Mouse (Mus musculus) midbrain, embryonic 11.5 days (tissue): ENCODE measurements around the gene Ralb. TPM values are rescaled to one million over a fixed set of nuclear protein-coding genes. Genes with fewer than 3 reads are reported as not detected.
A peak's percentile ranks its signal among the peaks of the same experiment; 100 is the strongest.

Experiments
- ATAC-seq: fragments of 200-750 bp; cut with Nextera tagmentation; 2 replicates; pipeline ENCODE4 v1.8.0; 2017; ENCODE audit warnings: moderate TSS enrichment, moderate library complexity; ENCODE audit not compliant: low FRiP score
- DNase-seq: peaks from one replicate; pipeline ENCODE4 v3.0.0; 2015; ENCODE audit warnings: low spot score; ENCODE audit errors: missing footprints
- H3K27ac ChIP-seq: fragments of 300-500 bp; sonication (generic); 2 replicates; pipeline ENCODE4 v1.5.1; 2014; ENCODE audit warnings: low read depth, low read length
- H3K27me3 ChIP-seq: fragments of 300-500 bp; sonication (generic); 2 replicates; pipeline ENCODE4 v1.6.1; 2014; ENCODE audit warnings: mild to moderate bottlenecking, low read length, moderate library complexity, mixed read lengths; ENCODE audit not compliant: control insufficient read depth, insufficient read depth
- H3K36me3 ChIP-seq: fragments of 300-500 bp; sonication (generic); 2 replicates; pipeline ENCODE4 v1.6.1; 2014; ENCODE audit warnings: mild to moderate bottlenecking, low read length, moderate library complexity, mixed read lengths; ENCODE audit not compliant: control insufficient read depth, insufficient read depth
- H3K4me1 ChIP-seq: fragments of 300-500 bp; sonication (generic); 2 replicates; pipeline ENCODE4 v1.6.1; 2014; ENCODE audit warnings: low read length; ENCODE audit not compliant: control insufficient read depth, insufficient read depth
- H3K4me2 ChIP-seq: fragments of 300-500 bp; sonication (generic); 2 replicates; pipeline ENCODE4 v1.6.1; 2014; ENCODE audit warnings: mild to moderate bottlenecking, moderate library complexity
- H3K4me3 ChIP-seq: fragments of 300-500 bp; sonication (generic); 2 replicates; pipeline ENCODE4 v1.5.1; 2014; ENCODE audit warnings: low read depth, low read length
- H3K9ac ChIP-seq: fragments of 300-500 bp; sonication (generic); 2 replicates; pipeline ENCODE4 v1.6.1; 2014; ENCODE audit warnings: low read length
- H3K9me3 ChIP-seq: fragments of 300-500 bp; sonication (generic); 2 replicates; pipeline ENCODE4 v1.6.1; 2016; ENCODE audit warnings: low read length; ENCODE audit not compliant: control insufficient read depth
- WGBS: fragments of 180-500 bp; shearing (Covaris S2); extraction: QIAGEN DNeasy Blood & Tissue Kit; methylation state at CpG from one replicate; pipeline ENCODE4 v1.1.7; 2014; 5-methylcytosine and 5-hydroxymethylcytosine counted together
- polyA plus RNA-seq: library from polyadenylated mRNA; unstranded; fragments of >200 nt; fragmentation: Nextera tagmentation; extraction: Ambion mirVana; gene quantifications from 2 replicates; pipeline ENCODE4 v1.2.1, GENCODE M21; 2014

Ralb gene
- polyA plus RNA-seq, 1 experiment from 2014 or later, result 73.7 TPM

GRCm38 (mm10) chr1:119543316-119543715 is 38.7 kb upstream of the Ralb start:
- H3K4me3 ChIP-seq, result no peak overlapping the region
- H3K9ac ChIP-seq, result no peak overlapping the region
- no peaks in the 10 kb centered on the region; the same call in 1 of the 2 replicates for H3K36me3 ChIP-seq
- ATAC-seq, result no peak
- H3K27me3 ChIP-seq, result no peaks in the 10 kb centered on the region
- H3K9me3 ChIP-seq, result no peaks in the 10 kb centered on the region
- WGBS, result 92% methylated on average over 6 of the region's 6 CpGs
- H3K27ac ChIP-seq, result no peak overlapping the region
- H3K4me1 ChIP-seq, result no peaks in the 10 kb centered on the region
- H3K4me2 ChIP-seq, result no peak overlapping the region
- DNase-seq, result no peak

GRCm38 (mm10) chr1:119541570-119541969 is 37.0 kb upstream of the Ralb start:
- no peak overlapping the region for H3K4me2 ChIP-seq
- no peaks in the 10 kb centered on the region for H3K4me1 ChIP-seq
- DNase-seq (no peak), ATAC-seq (no peak)
- H3K27me3 ChIP-seq, result no peaks in the 10 kb centered on the region
- no peaks in the 10 kb centered on the region for H3K9me3 ChIP-seq
- no peak overlapping the region for H3K9ac ChIP-seq
- no peak overlapping the region for H3K27ac ChIP-seq
- H3K36me3 ChIP-seq, result no peaks in the 10 kb centered on the region; the same call in 1 of the 2 replicates
- 70% methylated on average over 2 of the region's 3 CpGs for WGBS
- H3K4me3 ChIP-seq, result no peak overlapping the region

GRCm38 (mm10) chr1:119540836-119541557 is 36.4 kb upstream of the Ralb start:
- no peaks in the 10 kb centered on the region for H3K27me3 ChIP-seq
- no peaks in the 10 kb centered on the region for H3K9me3 ChIP-seq
- no peak overlapping the region for H3K9ac ChIP-seq
- ATAC-seq (0 out of 2 replicates have a peak, but pooled peaks have one; percentile 35), DNase-seq (no peak)
- H3K4me2 ChIP-seq, result no peak overlapping the region
- H3K4me1 ChIP-seq, result no peaks in the 10 kb centered on the region
- no peak overlapping the region for H3K27ac ChIP-seq
- H3K36me3 ChIP-seq, result no peaks in the 10 kb centered on the region; the same call in 1 of the 2 replicates
- no peak overlapping the region for H3K4me3 ChIP-seq
- WGBS, result 86% methylated on average over 9 of the region's 9 CpGs

GRCm38 (mm10) chr1:119539252-119539651 is 34.7 kb upstream of the Ralb start:
- Histone ChIP-seq H3K36me3 (no peaks in the 10 kb centered on the region; the same call in 1 of the 2 replicates), H3K4me1 (no peaks in the 10 kb centered on the region), H3K27me3 (no peaks in the 10 kb centered on the region), H3K9ac (no peak overlapping the region), H3K27ac (no peak overlapping the region), H3K4me3 (no peak overlapping the region), H3K9me3 (no peaks in the 10 kb centered on the region), H3K4me2 (no peak overlapping the region)
- 74% methylated on average over 2 of the region's 2 CpGs for WGBS
- DNase-seq (no peak), ATAC-seq (no peak)

GRCm38 (mm10) chr1:119537651-119538050 is 33.1 kb upstream of the Ralb start:
- H3K9ac ChIP-seq, result no peak overlapping the region
- H3K4me3 ChIP-seq, result no peak overlapping the region
- H3K4me1 ChIP-seq, result no peaks in the 10 kb centered on the region
- H3K27ac ChIP-seq, result no peak overlapping the region
- no peaks in the 10 kb centered on the region for H3K27me3 ChIP-seq
- H3K9me3 ChIP-seq, result no peaks in the 10 kb centered on the region
- no peak for ATAC-seq
- H3K4me2 ChIP-seq, result no peak overlapping the region
- no peaks in the 10 kb centered on the region; the same call in 1 of the 2 replicates for H3K36me3 ChIP-seq
- 89% methylated on average over 6 of the region's 6 CpGs for WGBS
- DNase-seq, result no peak

- Histone ChIP-seq H3K27ac (no peak overlapping the region), H3K4me1 (no peaks in the 10 kb centered on the region), H3K4me2 (no peak overlapping the region), H3K27me3 (no peaks in the 10 kb centered on the region), H3K9ac (no peak overlapping the region), H3K36me3 (no peaks in the 10 kb centered on the region; the same call in none of the 2 replicates), H3K4me3 (no peak overlapping the region), H3K9me3 (no peaks in the 10 kb centered on the region)
- DNase-seq (no peak), ATAC-seq (no peak)
- 88% methylated on average over 2 of the region's 2 CpGs for WGBS
Measured at GRCm38 (mm10) chr1:119536122-119536521, 31.5 kb upstream of the Ralb start.

- ATAC-seq, result no peak
- WGBS, result 94% methylated on average over 5 of the region's 5 CpGs
Measured at GRCm38 (mm10) chr1:119534341-119534740, 29.7 kb upstream of the Ralb start.

GRCm38 (mm10) chr1:119533093-119533805 is 28.7 kb upstream of the Ralb start:
- DNase-seq (no peak), ATAC-seq (no peak)
- H3K27ac ChIP-seq, result no peak overlapping the region
- H3K9ac ChIP-seq, result no peak overlapping the region
- no peak overlapping the region for H3K4me2 ChIP-seq
- H3K4me3 ChIP-seq, result no peak overlapping the region
- H3K27me3 ChIP-seq, result no peaks in the 10 kb centered on the region
- no peaks in the 10 kb centered on the region for H3K9me3 ChIP-seq
- WGBS, result 92% methylated on average over 18 of the region's 18 CpGs
- peaks cover 7% of the 10 kb centered on the region for H3K36me3 ChIP-seq
- no peaks in the 10 kb centered on the region for H3K4me1 ChIP-seq

More at GRCm38 (mm10) chr1:119534341-119534740, 29.7 kb upstream of the Ralb start:
- Histone ChIP-seq H3K27me3 (no peaks in the 10 kb centered on the region), H3K27ac (no peak overlapping the region), H3K36me3 (no peaks in the 10 kb centered on the region; the same call in none of the 2 replicates), H3K9me3 (no peaks in the 10 kb centered on the region), H3K9ac (no peak overlapping the region), H3K4me1 (no peaks in the 10 kb centered on the region), H3K4me2 (no peak overlapping the region), H3K4me3 (no peak overlapping the region)
- DNase-seq, result no peak

- peaks cover 13% of the 10 kb centered on the region for H3K36me3 ChIP-seq
- H3K4me3 ChIP-seq, result no peak overlapping the region
- 98% methylated on average over 6 of the region's 6 CpGs for WGBS
- H3K27me3 ChIP-seq, result no peaks in the 10 kb centered on the region
- DNase-seq (no peak), ATAC-seq (peak; percentile 27; the same call in 1 of the 2 replicates)
- H3K4me2 ChIP-seq, result no peak overlapping the region
- no peak overlapping the region for H3K9ac ChIP-seq
- no peak overlapping the region for H3K27ac ChIP-seq
- no peaks in the 10 kb centered on the region for H3K4me1 ChIP-seq
- 0 out of 2 replicates have a peak, but pooled peaks cover 3% of the 10 kb centered on the region for H3K9me3 ChIP-seq
Measured at GRCm38 (mm10) chr1:119532165-119532564, 27.6 kb upstream of the Ralb start.
